Mouse (Mus musculus): ENCODE data around the gene C77080. TPM values are rescaled to one million over a fixed set of nuclear protein-coding genes. Genes with fewer than 3 reads are reported as not detected.

Gene C77080
- polyA plus RNA-seq, 1 experiment from 2014 or later: 5.8 TPM

DNA sequence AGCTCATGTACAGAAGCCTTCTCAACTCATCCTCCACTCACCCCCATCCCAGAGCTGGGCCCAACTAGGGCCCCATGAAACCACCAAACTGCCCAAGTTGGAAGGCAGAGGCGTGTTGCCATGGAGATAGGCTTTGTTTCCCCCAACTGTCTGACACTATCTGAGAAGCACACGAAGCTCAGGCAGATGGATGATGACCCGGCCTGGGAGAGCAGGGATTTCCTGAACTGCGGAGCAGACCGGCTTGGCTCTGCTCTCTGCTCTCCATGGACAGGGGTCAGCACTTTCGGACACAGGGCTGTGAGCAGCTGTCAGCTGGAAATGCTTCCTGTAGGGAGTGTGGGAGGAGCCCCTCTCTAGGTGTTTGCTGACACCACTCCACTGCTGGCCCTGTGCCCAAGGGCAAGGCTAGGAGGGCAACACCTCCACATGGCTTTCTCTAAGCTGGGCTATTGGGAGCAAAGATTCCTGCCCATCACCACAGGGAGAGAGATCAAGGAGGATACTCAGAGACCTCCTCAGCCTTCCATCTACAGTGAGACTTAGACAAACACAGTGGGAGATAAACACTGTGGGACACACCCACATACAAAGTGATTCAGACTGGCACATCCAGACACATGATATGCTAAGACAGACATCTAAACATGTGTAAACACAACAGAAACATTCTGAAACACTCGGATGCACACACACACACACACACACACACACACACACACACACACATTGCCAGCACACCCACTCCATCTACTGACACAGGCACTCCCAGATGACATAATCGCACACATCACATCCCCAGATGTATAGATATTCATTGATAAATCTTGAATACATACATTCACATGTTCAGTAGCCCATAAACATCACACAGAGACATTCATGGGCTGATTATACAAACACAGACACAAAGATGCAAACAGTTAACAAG, 4.5 kb downstream of the C77080 start:
- Histone ChIP-seq H3K9ac (no peak overlapping the region), H3K4me1 (replicated peaks; ENCODE audit: control insufficient read depth, insufficient read depth, low read length) (peaks cover 9% of the 10 kb centered on the region), H3K27ac (no peak overlapping the region), H3K4me3 (replicated peaks; ENCODE audit: low read length) (no peak overlapping the region), H3K36me3 (replicated peaks; ENCODE audit: control insufficient read depth, insufficient read depth) (no peaks in the 10 kb centered on the region), H3K4me2 (replicated peaks) (no peak overlapping the region), H3K27me3 (ENCODE audit: control insufficient read depth, insufficient read depth, low read length) (no peaks in the 10 kb centered on the region), H3K9me3 (ENCODE audit: control insufficient read depth, low read length) (no peaks in the 10 kb centered on the region)
- no peak for DNase-seq (ENCODE audit: low spot score)
- WGBS: 26% methylated on average over 8 of the region's 8 CpGs
- no peak for ATAC-seq (ENCODE audit: low FRiP score)

DNA sequence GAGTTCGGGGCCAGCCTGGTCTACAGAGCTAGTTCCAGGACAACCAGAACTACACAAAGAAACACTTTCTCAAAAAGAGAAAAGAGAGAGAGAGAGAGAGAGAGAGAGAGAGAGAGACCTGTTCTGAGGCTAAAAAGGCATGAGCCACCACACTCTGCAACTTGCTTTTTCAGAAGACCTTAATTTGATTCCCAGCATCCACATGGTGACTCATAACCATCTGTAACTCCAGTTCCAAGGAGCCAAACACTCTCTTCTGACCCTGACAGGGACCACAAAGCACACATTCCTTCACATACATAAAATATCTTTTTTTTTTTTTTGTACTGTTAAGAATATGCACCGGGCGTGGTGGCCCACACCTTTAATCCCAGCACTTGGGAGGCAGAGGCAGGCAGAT, 6.6 kb downstream of the C77080 start:
- Histone ChIP-seq H3K4me2 (replicated peaks) (no peak overlapping the region), H3K27ac (no peak overlapping the region), H3K36me3 (replicated peaks; ENCODE audit: control insufficient read depth, insufficient read depth) (no peaks in the 10 kb centered on the region), H3K4me3 (replicated peaks; ENCODE audit: low read length) (no peak overlapping the region), H3K9ac (no peak overlapping the region), H3K4me1 (replicated peaks; ENCODE audit: control insufficient read depth, insufficient read depth, low read length) (0 out of 2 replicates have a peak, but pooled peaks cover 5% of the 10 kb centered on the region), H3K9me3 (ENCODE audit: control insufficient read depth, low read length) (no peaks in the 10 kb centered on the region), H3K27me3 (ENCODE audit: control insufficient read depth, insufficient read depth, low read length) (peaks cover 19% of the 10 kb centered on the region)
- DNase-seq (ENCODE audit: low spot score) (no peak), ATAC-seq (ENCODE audit: low FRiP score) (no peak)
- WGBS: 95% methylated on average over 3 of the region's 3 CpGs

DNA sequence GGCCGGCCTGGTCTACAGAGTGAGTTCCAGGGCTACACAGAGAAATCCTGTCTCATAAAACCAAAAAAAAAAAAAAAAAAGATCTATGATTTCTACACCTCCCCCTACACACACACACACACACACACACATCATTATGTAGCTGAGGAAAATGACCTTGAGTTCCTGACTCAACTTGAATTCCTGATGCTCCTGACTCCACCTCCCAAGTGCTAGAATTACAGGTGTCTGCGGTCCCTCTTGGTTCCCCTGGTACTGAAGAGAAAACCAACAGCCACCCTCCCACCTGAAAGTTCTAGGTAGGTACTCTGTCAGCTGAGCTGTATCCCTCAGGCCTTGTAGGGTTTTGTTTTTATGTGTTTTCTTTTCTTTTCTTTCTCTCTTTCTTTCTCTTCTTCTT, 8.7 kb downstream of the C77080 start:
- 75% methylated on average over 2 of the region's 2 CpGs for WGBS
- ATAC-seq (ENCODE audit: low FRiP score) (no peak), DNase-seq (ENCODE audit: low spot score) (no peak)
- Histone ChIP-seq H3K4me2 (replicated peaks) (no peak overlapping the region), H3K9me3 (ENCODE audit: control insufficient read depth, low read length) (no peaks in the 10 kb centered on the region), H3K27me3 (ENCODE audit: control insufficient read depth, insufficient read depth, low read length) (peaks cover 36% of the 10 kb centered on the region), H3K4me3 (replicated peaks; ENCODE audit: low read length) (no peak overlapping the region), H3K36me3 (replicated peaks; ENCODE audit: control insufficient read depth, insufficient read depth) (no peaks in the 10 kb centered on the region), H3K4me1 (replicated peaks; ENCODE audit: control insufficient read depth, insufficient read depth, low read length) (peaks cover 16% of the 10 kb centered on the region; the same call in 1 of the 2 replicates), H3K27ac (no peak overlapping the region), H3K9ac (no peak overlapping the region)

DNA sequence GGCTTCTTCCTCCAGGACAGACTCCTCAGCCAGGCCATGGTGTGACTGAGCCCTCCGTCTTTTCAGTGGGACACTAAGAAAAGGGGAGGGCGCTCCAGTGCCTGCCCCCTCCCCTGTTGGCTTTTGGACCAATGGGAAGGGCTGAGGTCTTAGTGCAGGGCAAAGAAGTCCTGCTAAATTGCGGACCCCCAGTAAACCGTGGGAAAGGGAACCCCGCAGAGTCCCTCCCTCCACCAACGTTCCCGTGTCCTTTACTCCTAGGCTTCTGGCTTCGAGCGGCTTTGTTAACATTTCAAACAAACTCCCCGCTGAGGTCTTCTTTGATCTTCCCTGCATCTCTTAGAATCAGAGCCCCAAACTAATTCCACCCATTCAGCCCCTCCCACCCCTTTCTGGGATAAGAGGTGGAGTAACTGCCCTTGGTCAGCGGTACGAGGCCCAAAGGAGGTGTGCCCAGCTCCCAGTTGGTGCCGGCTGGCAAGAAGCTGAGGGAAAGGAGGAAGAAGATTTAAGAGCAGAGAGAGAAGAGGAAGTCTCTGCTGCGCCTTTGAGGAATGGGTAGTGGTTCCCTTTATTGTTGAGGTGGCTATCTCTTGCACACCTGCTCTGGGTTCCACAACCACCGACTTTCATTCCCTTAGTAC, 9.6 kb downstream of the C77080 start:
- no peaks in the 10 kb centered on the region for H3K9me3 ChIP-seq (ENCODE audit: control insufficient read depth, low read length)
- H3K9ac ChIP-seq: no peak overlapping the region
- H3K27me3 ChIP-seq (ENCODE audit: control insufficient read depth, insufficient read depth, low read length): peaks cover 45% of the 10 kb centered on the region
- no peak; the same call in 1 of the 2 replicates for ATAC-seq (ENCODE audit: low FRiP score)
- H3K4me1 ChIP-seq (replicated peaks; ENCODE audit: control insufficient read depth, insufficient read depth, low read length): peaks cover 15% of the 10 kb centered on the region; the same call in 1 of the 2 replicates
- no peak overlapping the region for H3K27ac ChIP-seq
- WGBS: 2% methylated on average over 15 of the region's 15 CpGs
- DNase-seq (ENCODE audit: low spot score): no peak
- H3K4me2 ChIP-seq (replicated peaks): peak overlapping the region; percentile 11
- no peak overlapping the region for H3K4me3 ChIP-seq (replicated peaks; ENCODE audit: low read length)
- no peaks in the 10 kb centered on the region for H3K36me3 ChIP-seq (replicated peaks; ENCODE audit: control insufficient read depth, insufficient read depth)

DNA sequence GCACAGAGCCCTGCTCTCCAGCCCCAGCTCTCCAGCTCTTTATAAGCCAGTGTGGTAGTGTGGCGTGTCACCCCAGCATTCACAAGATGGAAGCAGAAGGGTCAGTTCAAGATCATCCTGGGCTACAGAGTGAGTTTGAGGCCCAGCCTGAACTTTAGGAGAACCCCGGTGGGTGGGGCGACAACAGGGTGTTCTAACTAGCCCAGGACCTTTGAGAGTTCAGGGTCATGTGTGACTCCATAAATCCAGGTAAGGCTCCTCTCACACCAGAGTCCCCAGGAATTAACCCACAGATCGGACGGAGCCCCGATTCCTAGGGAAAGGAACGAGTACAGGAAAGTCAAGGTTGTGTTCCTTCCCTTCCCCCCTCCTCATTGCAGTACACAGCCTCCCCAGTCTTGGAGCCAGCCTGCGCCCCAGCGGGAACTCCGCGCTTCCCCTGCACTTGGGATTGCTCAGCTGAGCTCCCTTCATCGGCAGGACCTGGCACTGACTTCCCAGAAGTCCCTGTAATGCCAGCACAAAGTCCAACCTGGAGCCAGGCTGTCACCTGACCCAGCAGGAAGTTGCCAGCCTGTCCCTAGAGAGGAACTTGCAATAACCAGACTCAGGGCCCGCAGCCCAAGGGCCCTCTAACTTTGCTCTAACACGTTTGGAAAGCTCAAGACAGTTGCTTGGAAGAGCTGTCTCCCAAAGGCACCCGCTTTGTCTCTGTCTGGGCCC, 10.3 kb downstream of the C77080 start:
- WGBS: 17% methylated on average over 15 of the region's 15 CpGs
- peak overlapping the region; percentile 11 for H3K4me2 ChIP-seq (replicated peaks)
- ATAC-seq (ENCODE audit: low FRiP score) (no peak), DNase-seq (ENCODE audit: low spot score) (no peak)
- no peak overlapping the region for H3K4me3 ChIP-seq (replicated peaks; ENCODE audit: low read length)
- H3K9ac ChIP-seq: no peak overlapping the region
- peaks cover 49% of the 10 kb centered on the region for H3K27me3 ChIP-seq (ENCODE audit: control insufficient read depth, insufficient read depth, low read length)
- H3K4me1 ChIP-seq (replicated peaks; ENCODE audit: control insufficient read depth, insufficient read depth, low read length): peaks cover 11% of the 10 kb centered on the region; the same call in 1 of the 2 replicates
- no peaks in the 10 kb centered on the region for H3K9me3 ChIP-seq (ENCODE audit: control insufficient read depth, low read length)
- H3K27ac ChIP-seq: no peak overlapping the region
- no peaks in the 10 kb centered on the region for H3K36me3 ChIP-seq (replicated peaks; ENCODE audit: control insufficient read depth, insufficient read depth)

DNA sequence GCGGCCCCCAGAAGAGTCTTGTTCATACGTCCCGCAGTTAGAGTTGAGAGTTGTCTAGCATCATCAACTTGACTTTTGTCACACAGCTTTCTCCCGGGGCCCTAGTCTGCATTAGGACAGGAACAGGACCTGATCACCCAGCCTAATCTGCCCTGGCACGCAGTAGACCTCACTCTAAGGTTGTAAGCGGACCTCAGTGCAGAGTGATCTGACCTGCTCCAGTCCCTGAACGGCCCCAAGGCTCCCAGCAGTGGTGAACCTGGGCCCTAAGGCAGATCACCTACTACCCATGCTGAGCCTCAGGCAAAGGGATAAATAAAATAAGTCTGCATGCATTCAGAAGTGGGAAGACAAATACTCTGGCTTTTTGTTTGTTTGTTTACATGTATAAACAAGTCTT, 11.9 kb downstream of the C77080 start:
- no peak overlapping the region for H3K4me2 ChIP-seq (replicated peaks)
- no peak for DNase-seq (ENCODE audit: low spot score)
- no peak for ATAC-seq (ENCODE audit: low FRiP score)
- no peak overlapping the region for H3K9ac ChIP-seq
- no peaks in the 10 kb centered on the region for H3K36me3 ChIP-seq (replicated peaks; ENCODE audit: control insufficient read depth, insufficient read depth)
- H3K4me1 ChIP-seq (replicated peaks; ENCODE audit: control insufficient read depth, insufficient read depth, low read length): peaks cover 11% of the 10 kb centered on the region; the same call in 1 of the 2 replicates
- no peak overlapping the region for H3K27ac ChIP-seq
- WGBS: 22% methylated on average over 7 of the region's 7 CpGs
- no peaks in the 10 kb centered on the region for H3K9me3 ChIP-seq (ENCODE audit: control insufficient read depth, low read length)
- H3K4me3 ChIP-seq (replicated peaks; ENCODE audit: low read length): no peak overlapping the region
- H3K27me3 ChIP-seq (ENCODE audit: control insufficient read depth, insufficient read depth, low read length): peaks cover 49% of the 10 kb centered on the region

DNA sequence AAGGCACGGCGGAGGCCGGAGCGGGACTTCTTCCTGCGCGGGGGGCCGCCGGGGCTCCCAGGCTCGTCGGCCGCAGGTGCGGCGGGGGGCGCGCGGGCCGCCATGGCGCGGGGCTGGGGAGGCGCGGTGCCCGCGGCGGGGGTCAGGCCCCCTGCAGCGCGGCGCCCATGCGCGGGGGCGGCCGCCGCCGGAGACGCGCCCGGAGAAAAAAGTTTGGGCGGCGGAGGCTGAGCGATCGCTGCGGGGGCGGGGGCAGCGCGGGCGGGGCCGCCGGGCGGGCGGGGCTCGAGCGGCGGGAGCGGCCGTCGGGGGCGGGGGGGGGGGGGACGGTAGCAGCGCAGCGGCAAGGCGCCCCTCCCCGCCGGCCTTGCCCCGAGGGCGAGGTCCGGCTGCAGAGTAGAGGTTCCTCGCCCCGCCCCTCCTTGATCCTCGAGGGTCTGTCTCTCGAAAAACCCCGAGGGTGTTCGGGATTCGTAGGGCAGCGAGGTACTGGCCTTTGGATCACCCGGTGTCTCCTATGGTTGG, 12.9 kb downstream of the C77080 start:
- no peaks in the 10 kb centered on the region for H3K36me3 ChIP-seq (replicated peaks; ENCODE audit: control insufficient read depth, insufficient read depth)
- peak overlapping the region; percentile 97 for H3K4me2 ChIP-seq (replicated peaks)
- peaks cover 11% of the 10 kb centered on the region; the same call in 1 of the 2 replicates for H3K4me1 ChIP-seq (replicated peaks; ENCODE audit: control insufficient read depth, insufficient read depth, low read length)
- no peak for DNase-seq (ENCODE audit: low spot score)
- peak overlapping the region; percentile 55; the same call in 1 of the 2 replicates for H3K9ac ChIP-seq
- H3K27ac ChIP-seq: no peak overlapping the region
- H3K27me3 ChIP-seq (ENCODE audit: control insufficient read depth, insufficient read depth, low read length): peaks cover 49% of the 10 kb centered on the region
- ATAC-seq (ENCODE audit: low FRiP score): no peak
- WGBS: 1% methylated on average over 50 of the region's 74 CpGs
- H3K9me3 ChIP-seq (ENCODE audit: control insufficient read depth, low read length): no peaks in the 10 kb centered on the region
- peak overlapping the region; percentile 39 for H3K4me3 ChIP-seq (replicated peaks; ENCODE audit: low read length)

DNA sequence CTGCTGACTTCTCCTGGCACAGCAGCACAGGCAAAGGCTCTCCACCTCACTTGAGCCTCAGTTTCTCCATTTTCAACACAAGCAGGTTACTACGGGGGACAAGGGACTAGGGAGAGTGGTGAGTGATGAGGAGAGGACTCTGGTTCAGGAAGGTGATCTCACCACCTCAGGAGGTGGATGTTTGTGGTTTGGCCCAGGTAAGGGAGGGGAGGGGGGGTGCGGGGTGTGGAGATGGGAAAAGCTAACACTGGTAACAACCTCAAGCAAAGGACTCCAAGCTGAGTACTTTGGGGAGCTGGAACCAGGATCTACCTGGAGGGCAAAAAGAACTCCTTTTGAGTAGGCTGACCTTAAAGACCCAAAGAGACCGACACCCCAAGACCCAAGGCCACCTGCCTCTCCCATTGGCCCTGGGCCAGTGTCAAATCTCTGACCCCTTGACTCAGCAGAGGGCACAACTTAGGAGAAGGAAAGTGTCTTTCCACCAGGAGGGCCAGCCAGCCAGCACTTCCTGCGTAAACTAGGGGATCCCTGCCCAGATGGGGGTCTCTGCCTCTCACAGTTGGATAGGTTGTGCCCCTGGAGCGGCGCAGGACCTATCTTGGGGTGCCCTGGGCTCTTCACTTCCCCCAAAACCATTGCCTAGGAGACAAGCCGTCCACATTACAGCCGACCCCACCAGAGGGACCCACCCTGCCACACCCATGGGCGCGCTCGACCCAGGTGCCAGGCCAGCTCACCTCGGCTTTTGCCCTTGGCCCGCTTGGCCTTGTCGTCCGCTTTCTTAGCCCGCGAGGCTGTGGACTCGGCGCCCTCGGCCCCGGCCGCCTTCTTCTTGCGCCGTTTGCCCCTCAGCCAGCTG, 13.6 kb downstream of the C77080 start:
- Histone ChIP-seq H3K36me3 (replicated peaks; ENCODE audit: control insufficient read depth, insufficient read depth) (no peaks in the 10 kb centered on the region), H3K4me2 (replicated peaks) (peak overlapping the region; percentile 97), H3K27ac (no peak overlapping the region), H3K9ac (peak overlapping the region; percentile 55; the same call in 1 of the 2 replicates), H3K4me1 (replicated peaks; ENCODE audit: control insufficient read depth, insufficient read depth, low read length) (peaks cover 11% of the 10 kb centered on the region; the same call in 1 of the 2 replicates), H3K27me3 (ENCODE audit: control insufficient read depth, insufficient read depth, low read length) (peaks cover 49% of the 10 kb centered on the region), H3K4me3 (replicated peaks; ENCODE audit: low read length) (peak overlapping the region; percentile 39), H3K9me3 (ENCODE audit: control insufficient read depth, low read length) (no peaks in the 10 kb centered on the region)
- 9% methylated on average over 24 of the region's 24 CpGs for WGBS
- DNase-seq (ENCODE audit: low spot score) (no peak), ATAC-seq (ENCODE audit: low FRiP score) (no peak)

All from hindbrain, embryonic 14.5 days (tissue).